Mouse (Mus musculus): Measurements from ENCODE around the gene Cd22.

- TF ChIP-seq GATA1 (IDR thresholded peaks at IDR 0.05; ENCODE audit: borderline replicate concordance, low read length) (no peak), FLI1 (IDR thresholded peaks at IDR 0.05; ENCODE audit: low read length) (no peak)
These were observed 50.7 kb downstream of the Cd22 start for GRCm38 (mm10) chr7:30829428-30829827.

Measured in megakaryocyte, embryonic 14.5 days (primary cell).